Mouse (Mus musculus) monocyte, adult 2 months (primary cell): Measurements from ENCODE around the gene Selenon.

Source experiments
- DNase-seq, 2 experiments: peaks; one replicate each; pipeline ENCODE4 v3.0.0; 2022; ENCODE audit warnings: low spot score in 2 of 2, low read depth in 1 of 2

Selenon gene

GRCm38 (mm10) chr4:134579212-134579611 lies 27.2 kb upstream of the Selenon start:
- no peak for DNase-seq

GRCm38 (mm10) chr4:134578407-134578806 lies 26.4 kb upstream of the Selenon start:
- DNase-seq: no peak

- DNase-seq: no peak
These were observed 25.3 kb upstream of the Selenon start for GRCm38 (mm10) chr4:134577281-134577680.

- no peak for DNase-seq
These were observed 23.5 kb upstream of the Selenon start for GRCm38 (mm10) chr4:134575486-134575885.

- DNase-seq: no peak
These were observed 20.7 kb upstream of the Selenon start for GRCm38 (mm10) chr4:134572449-134573300.

GRCm38 (mm10) chr4:134570704-134571451 lies 18.9 kb upstream of the Selenon start:
- DNase-seq: no peak

GRCm38 (mm10) chr4:134569831-134570230 lies 17.9 kb upstream of the Selenon start:
- DNase-seq: no peak

GRCm38 (mm10) chr4:134569205-134569604 lies 17.2 kb upstream of the Selenon start:
- no peak for DNase-seq

- DNase-seq: no peak
These were observed 15.6 kb upstream of the Selenon start for GRCm38 (mm10) chr4:134567377-134568226.

GRCm38 (mm10) chr4:134564093-134564492 lies 12.1 kb upstream of the Selenon start:
- no peak for DNase-seq

GRCm38 (mm10) chr4:134563624-134564023 lies 11.7 kb upstream of the Selenon start:
- no peak for DNase-seq

- no peak for DNase-seq
These were observed 10.0 kb upstream of the Selenon start for GRCm38 (mm10) chr4:134562014-134562413.

- DNase-seq: no peak
These were observed 8.7 kb upstream of the Selenon start for GRCm38 (mm10) chr4:134560699-134561098.

- no peak for DNase-seq
These were observed 7.2 kb upstream of the Selenon start for GRCm38 (mm10) chr4:134559154-134559553.

- no peak for DNase-seq
These were observed 6.7 kb upstream of the Selenon start for GRCm38 (mm10) chr4:134558570-134559113.

GRCm38 (mm10) chr4:134557626-134558249 lies 5.8 kb upstream of the Selenon start:
- peak; percentile 17 to 33 for DNase-seq

GRCm38 (mm10) chr4:134555956-134556580 lies 4.1 kb upstream of the Selenon start:
- DNase-seq: no peak

GRCm38 (mm10) chr4:134553631-134554030 lies 1.7 kb upstream of the Selenon start:
- DNase-seq: no peak

- DNase-seq: no peak
These were observed 2.1 kb downstream of the Selenon start for GRCm38 (mm10) chr4:134549899-134550298.
